Mouse (Mus musculus): ENCODE data around the gene Ptprd.

The Ptprd gene

GRCm38 (mm10) chr4:76021670-76022069 is 2190.1 kb downstream of the Ptprd start:
- no peak for DNase-seq (ENCODE audit: low spot score)

- DNase-seq (ENCODE audit: low spot score) = no peak
Measured at GRCm38 (mm10) chr4:76015026-76015425, 2196.7 kb downstream of the Ptprd start.

- no peak for DNase-seq (ENCODE audit: low spot score)
Measured at GRCm38 (mm10) chr4:76014151-76014840, 2197.5 kb downstream of the Ptprd start.

DNA sequence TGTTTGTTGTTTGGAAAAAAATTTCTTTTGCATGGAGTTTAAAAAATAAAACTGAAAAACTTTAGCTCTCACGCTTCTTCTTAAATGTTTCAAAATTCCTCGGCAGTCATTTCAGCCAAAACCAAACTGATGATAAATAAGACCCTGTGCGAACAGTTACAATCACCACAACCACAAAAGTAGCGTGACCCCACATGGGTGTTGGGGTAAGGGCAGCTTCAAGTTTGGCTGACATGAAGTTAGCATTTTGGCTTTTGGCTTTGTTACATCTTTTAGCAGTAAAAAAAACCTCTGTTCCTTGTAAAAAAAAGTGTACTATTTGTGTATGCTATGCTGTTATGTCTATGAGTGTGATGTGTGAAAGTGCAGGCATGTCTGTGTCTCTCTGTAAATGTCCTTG is 2203.2 kb downstream of the Ptprd start:
- DNase-seq (ENCODE audit: low spot score) = no peak

GRCm38 (mm10) chr4:76007219-76007618 is 2204.5 kb downstream of the Ptprd start:
- DNase-seq (ENCODE audit: low spot score) = no peak

GRCm38 (mm10) chr4:76006717-76007116 is 2205.0 kb downstream of the Ptprd start:
- DNase-seq (ENCODE audit: low spot score) = no peak

- no peak for DNase-seq (ENCODE audit: low spot score)
Measured at GRCm38 (mm10) chr4:76004161-76004560, 2207.6 kb downstream of the Ptprd start.

DNA sequence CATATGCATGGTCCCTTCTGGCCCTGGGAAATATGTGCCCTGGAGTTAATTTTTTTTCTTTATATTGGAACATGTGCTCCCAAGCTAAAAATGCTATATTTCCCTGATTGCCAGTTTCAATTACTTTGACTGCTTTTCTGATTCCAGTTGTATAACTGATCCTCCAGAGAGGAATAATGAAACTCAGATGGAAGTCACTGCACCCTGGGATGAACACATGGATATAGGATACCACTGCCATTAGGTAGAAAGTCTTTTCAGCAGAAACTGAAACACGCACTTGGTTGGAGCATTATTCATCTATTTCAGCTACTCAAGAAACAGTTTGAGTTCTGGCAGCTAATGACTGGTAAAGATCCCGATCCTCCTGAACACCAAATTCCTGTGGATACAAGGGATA is 2211.5 kb downstream of the Ptprd start:
- no peak for DNase-seq (ENCODE audit: low spot score)

- DNase-seq (ENCODE audit: low spot score) = no peak
Measured at GRCm38 (mm10) chr4:75995841-75996240, 2215.9 kb downstream of the Ptprd start.

DNA sequence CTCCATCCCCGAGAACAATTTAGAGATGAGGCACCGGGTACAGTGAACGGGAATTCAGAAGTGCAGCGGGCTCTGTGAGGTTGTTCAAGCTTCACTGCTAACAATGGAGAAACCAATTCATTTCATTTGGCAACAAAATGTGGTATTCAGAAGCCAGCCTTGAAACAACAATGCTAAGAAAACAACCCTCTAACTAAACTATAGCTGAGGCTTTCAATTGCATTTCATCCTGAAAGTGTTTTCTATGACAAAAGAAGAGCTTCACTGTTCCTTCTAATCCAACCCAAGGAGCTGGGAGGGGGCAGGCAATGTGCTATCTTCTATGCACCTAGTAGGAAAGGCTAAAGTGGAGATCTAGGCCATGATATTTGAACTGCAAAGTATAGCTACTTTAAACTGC is 2217.2 kb downstream of the Ptprd start:
- no peak for DNase-seq (ENCODE audit: low spot score)

GRCm38 (mm10) chr4:75993092-75993491 is 2218.7 kb downstream of the Ptprd start:
- no peak for DNase-seq (ENCODE audit: low spot score)

DNA sequence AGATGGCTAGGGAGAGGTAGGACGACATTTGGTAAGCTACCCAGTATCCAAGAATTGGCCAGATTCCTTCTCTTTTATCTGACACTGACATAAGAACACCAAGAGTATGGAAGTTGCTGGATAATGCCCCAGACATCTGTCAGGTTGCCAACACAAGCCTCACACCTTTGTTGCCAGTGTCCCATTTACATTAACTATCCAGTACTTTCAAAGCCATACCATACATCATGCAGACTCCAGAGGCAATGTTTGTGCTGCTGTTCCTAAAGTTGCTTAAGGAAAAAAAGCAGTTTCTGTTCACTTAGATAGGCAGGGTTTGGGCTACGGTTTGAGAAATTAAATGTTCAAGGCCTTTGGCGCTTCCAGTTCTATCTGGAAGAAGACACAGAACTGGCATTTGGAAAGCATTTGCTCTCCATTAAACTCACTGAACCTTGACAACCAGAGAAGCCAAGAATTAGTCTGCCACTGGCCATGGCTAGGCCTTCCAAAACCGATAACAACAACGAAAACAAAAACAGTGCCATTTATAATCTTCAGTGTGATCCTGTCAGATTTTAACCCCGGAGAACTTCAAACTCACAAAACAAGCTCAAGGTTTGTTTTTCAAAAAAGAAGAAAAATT is 2220.0 kb downstream of the Ptprd start:
- no peak for DNase-seq (ENCODE audit: low spot score)

- DNase-seq (ENCODE audit: low spot score) = no peak
Measured at GRCm38 (mm10) chr4:75974728-75975127, 2237.0 kb downstream of the Ptprd start.

DNA sequence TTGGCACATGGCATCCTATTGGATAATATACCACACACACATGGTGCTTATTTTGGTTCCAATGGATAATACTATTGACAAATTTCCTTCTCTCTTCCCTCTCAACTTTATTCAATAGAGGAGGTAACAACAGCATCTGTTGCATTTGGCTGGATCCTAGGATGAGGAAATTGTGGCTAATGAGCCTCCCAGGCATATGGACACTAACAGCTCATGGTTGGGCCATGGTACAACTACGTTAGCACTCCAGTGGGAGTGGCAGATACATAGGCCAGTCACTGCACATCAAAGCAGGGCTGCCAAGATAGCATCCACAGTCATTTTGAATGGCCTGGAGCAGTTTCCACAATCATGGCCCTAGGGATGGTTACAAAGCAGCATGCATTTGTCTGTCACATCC is 2238.4 kb downstream of the Ptprd start:
- DNase-seq (ENCODE audit: low spot score) = no peak

- no peak for DNase-seq (ENCODE audit: low spot score)
Measured at GRCm38 (mm10) chr4:75969961-75970360, 2241.8 kb downstream of the Ptprd start.

DNA sequence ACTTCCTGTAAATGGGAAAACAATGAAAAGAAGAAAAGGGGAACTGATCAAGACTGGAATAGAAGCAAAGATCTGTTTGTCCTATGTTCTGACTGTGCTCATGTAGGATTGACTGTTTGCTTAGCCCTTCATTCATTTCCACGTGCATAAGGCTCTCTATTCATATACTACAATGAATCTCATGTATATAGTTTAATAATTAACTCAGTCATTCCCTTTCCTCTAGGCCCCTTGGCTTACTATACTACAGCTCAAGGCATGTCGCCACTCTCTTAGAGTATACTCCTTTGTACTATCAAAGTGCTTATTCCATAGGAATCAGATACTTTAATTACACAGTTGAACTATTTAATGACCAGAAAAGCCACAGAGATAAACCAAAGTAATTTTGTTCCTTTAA is 2243.1 kb downstream of the Ptprd start:
- DNase-seq (ENCODE audit: low spot score) = no peak

GRCm38 (mm10) chr4:75965810-75966209 is 2246.0 kb downstream of the Ptprd start:
- DNase-seq (ENCODE audit: low spot score) = no peak

DNA sequence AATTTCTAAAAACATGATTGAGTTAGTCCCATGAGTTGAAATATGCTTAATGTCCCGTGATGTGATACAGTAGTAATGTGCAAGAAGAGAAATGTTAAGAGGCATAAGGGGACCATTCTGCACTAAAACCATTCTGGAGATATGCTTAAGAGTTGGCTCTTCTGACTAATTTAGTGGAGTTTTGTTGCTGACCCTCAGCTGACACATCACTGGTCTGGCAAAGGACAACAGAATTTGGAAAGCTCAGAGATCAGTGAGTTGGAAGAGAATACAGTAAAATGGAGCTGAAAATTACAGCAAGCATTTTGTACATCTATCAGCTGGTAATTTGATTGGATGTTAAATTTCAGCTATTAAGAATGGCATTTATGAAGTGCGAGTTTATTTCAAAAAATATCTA is 2248.8 kb downstream of the Ptprd start:
- DNase-seq (ENCODE audit: low spot score) = no peak

- no peak for DNase-seq (ENCODE audit: low spot score)
Measured at GRCm38 (mm10) chr4:75961865-75962264, 2249.9 kb downstream of the Ptprd start.

DNA sequence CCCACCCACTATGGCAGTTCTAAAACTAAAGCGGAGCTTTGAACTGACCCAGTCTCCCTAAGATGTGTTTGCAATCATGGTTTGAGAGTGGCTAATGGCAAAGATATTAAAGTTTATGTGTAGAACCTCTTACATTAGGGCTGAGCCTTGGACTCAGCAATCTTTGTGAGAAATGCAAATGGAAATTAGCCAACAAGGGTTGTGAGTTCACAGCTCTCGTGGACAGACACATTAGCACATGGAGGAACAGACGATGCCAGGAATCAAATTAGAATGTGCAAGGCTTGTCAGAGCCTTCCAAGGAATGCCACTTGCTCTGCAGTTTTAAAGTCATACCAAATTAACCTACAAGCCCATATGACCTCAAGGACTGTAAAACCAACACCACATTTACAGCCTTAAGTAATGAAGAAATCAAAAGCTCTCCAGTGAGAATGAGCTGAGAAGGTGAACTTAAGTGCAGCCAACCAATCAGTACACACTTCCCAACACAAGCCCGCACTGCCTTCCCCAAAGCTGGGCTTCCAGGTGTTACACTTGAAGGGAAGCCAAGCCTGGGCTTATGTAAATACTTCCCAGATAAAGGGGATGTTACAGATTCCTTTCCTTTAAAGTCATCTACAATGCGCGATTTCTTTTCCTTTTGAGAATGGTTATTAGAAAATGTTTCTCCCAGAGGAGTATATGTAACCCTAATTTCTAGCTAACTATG is 2258.3 kb downstream of the Ptprd start:
- no peak for DNase-seq (ENCODE audit: low spot score)

- DNase-seq (ENCODE audit: low spot score) = no peak
Measured at GRCm38 (mm10) chr4:75950582-75950981, 2261.2 kb downstream of the Ptprd start.

DNA sequence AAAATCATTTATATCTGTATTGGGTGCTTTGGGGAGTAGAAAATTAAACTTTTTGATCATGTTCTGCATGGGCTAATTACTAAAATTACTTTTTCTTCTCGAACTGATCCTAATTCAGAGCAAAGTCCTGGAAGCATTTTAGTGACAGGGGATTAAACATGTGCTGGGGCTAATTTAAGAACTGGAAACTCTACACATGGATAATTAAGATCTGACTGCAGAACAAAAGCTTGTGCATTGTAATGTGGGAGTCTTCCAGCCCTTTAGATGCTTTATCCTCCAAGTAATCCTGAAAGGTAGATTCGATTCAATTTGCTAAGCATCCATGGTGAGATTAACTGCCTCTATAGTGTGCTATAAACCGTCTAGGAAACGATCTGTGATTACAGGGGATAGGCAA is 2316.9 kb downstream of the Ptprd start:
- DNase-seq (ENCODE audit: low spot score) = no peak
